Mouse (Mus musculus) adrenal gland, adult (tissue): ENCODE results near the gene Rgs7.
A peak's percentile ranks its signal among the peaks of the same experiment; 100 is the strongest.

Experiments
- DNase-seq, 2 experiments: peaks; one replicate each; pipeline ENCODE4 v3.0.0; 2022 to 2023; ENCODE audit warnings: low spot score in 1 of 2; ENCODE audit not compliant: inconsistent age in 2 of 2

Gene Rgs7

DNA sequence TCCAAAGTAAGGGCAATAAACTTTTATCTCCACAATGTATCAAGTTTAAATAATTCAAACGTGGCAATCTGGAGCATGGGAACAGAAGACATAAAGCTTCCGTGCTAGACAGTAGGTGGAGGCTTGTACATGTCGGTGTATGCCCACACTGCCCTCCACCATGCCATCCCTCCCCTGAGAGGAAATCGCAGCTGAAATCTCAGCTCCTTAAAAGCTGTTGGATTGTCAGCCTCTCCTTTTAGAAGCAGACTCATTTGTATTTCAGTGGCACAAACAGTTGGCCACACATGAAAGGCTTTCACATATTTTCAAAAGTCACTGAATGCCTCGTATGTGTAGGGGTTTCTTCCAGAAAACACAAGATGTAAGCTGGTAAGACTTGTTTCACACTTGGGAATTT is 304.1 kb downstream of the Rgs7 start:
- no peak for DNase-seq

DNA sequence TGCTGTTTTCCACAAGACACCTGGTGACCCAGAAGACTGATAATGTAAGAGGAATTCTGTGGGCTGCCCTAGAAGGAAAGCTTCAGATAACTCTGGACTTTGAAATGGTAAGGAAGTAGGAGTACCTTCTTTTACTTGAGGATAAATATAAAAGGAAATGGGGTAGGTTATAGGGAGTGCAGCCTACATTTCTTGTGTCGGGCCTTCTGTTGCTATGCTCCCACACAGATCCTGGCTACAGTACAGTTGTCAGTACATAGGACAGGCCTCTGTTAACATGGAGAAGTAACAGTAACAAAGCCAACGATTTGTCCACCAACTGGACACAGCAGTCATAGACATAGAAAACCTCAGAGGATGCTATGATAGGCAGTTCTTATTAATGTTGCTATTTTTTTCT is 307.1 kb downstream of the Rgs7 start:
- DNase-seq: no peak

DNA sequence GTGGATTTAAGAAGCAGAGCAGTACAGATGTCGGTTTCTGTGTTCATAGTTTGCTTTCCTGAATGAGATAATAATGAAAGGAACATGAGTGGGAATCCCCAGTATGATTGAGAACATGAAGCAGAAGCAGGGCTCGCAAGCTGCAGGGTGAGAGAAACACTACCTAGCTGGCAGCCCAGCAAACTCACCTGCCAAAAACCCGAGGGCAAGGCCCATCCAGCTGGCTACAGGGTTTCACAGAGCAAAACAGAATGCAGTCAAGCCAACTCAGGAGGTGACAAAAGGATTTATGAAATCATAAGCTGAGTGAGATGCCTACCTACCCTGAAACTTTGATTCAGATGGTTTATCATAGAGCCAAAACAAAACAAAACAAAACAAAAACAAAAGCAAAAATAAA is 307.6 kb downstream of the Rgs7 start:
- no peak for DNase-seq

DNA sequence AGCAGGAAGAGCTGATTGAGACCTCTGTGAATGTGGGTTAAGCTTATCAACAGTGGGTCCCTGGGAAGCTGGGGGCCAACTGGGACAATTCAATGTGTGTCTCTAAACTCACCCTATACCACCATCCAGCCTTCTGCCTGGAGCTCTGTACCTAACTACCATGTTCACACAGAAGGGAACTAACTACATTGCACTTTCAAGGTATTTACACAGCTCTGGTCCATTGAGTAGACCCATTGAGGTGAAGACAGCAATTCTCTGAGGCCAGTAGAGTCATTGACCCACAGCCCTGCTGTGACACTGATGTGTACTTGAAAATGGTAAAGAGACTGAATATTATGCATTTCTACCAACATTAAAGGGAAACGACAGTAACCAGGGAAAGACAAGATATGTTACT is 313.6 kb downstream of the Rgs7 start:
- no peak for DNase-seq

DNA sequence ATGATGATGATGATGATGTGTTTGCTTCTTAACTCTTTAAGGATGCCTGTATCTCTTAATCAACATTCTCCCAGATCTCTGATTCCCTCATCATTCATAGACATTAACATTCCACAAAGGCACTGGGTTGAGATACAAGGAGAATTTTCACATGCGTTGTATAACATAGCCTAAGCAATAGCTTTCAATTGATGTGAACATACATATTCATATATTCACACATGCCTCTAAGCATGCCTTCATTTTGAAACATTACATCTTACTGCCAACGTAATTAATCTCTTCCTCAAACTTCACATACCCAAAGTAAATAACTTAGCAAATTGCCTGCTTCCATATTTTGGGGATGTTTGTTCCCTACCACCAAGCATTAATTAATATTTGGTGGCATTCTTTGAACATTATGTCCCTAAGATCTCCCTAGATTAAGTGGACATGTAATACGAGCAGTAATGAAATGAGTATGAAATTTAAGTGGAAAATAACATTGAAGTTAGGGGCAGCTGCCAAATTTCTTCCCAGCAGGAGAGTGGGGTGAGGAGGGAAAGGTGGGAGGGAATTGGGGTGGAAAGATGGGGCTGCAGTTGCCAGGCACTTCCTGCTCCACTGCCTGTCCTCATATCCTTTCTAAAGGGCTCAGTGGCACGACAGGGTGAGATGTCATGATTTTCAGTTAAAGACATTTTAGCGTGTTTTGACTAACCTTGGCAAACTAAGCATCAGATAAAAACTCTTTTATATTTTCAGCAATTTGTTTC is 317.2 kb downstream of the Rgs7 start:
- peak in 1 of 2 experiments; percentile 41 for DNase-seq

DNA sequence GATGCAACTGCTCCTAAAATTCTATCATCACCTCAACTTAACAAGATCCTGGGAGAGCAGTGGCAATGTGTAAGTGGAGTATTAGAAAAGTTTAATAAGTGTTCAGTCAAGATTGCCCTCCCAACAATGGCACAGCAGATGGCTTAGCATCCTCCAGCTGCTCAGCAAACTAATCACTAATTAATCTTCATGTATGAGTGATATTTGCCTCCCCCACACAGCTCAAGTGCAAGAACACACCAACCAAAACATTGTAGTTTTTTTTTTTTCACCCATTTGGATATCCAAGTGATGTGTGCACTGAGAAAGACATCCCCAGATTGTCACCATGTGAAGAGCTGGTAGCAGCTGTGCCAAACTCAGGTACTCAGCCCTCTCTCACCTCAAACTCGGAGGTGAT is 336.8 kb downstream of the Rgs7 start:
- DNase-seq: no peak

DNA sequence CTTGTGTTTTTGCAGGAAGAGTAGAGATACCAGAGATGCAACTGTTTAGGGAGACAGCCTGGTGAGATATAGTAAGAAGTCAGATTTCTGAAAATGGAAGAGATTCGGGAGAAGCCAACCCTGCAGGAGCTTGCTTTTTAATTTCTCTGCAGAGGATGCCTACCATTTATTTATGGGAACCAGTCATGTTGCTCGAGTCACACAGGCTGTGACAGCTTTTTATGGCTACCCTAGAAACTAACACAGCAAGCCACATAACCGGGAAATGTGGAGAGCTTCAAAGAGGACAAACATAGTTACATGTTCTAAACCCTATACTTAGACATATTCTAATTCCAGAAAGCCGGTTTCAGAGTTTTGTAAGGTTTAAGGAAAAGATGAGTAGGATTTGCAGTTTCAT is 349.2 kb downstream of the Rgs7 start:
- DNase-seq: no peak

DNA sequence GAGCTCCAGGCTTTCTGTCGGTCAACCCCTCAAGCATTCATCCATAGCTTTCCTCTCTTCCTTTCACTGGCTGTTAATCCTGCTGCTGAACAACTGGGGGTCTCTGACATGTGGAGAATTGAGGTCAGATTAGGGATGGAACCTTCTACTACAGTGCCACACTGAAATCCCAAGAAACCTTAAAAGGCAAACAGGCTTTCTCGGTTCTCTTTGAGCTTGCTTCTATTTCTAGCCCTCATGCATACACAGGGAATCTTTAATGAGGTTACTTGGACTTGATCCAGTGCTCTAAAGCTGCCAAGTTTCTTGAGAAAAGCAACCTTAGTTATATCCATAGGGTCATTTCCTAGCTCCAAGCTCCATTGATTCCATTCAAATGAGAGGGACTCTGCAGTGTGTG is 363.8 kb downstream of the Rgs7 start:
- peak in 1 of 2 experiments; percentile 36 for DNase-seq

DNA sequence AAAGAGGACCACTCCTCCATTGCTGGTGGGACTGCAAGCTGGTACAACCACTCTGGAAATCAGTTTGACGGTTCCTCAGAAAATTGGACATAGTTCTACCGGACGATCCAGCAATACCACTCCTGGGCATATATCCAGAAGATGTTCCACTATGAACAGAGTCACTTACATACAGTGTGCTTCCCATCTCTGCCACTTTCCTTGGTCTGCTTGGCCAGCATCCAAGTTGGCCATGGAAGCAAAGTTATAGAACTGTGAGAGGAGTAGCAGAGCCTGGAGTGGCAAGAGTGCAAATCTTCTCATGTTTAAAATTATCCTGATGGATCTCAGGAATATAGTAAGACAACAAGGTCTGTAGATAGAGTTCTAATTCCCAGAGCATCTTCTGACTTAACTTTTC is 367.9 kb downstream of the Rgs7 start:
- DNase-seq: no peak

DNA sequence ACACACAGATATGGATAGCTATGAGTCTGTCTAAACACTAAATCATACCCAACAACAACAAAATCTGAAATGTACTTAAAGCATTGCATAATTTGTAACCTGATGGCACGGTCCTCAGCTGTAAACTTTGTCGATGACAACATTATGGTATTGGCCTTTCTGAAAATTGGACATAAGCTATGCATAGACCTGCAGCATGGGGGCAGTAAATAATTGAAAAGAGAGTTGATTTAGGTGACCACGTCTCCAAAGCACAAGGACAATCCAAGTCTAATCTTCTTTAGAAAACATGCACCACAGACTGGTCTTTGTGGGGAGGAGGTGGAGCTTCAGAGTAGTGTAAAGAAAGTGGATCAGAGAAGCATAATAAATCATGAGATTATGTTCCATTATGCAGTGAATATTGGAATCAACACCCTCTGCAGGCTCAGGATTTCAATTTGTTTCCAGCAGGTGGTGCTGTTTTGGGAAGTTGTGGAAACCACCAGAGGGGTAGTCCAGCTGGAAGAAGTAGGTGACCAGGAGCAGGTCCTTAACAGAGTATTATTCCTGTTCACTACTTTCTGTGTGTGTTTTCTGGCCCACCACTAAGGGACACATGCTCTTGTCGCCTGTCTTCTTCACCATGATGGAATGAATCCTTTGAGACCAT is 373.3 kb downstream of the Rgs7 start:
- peak in 1 of 2 experiments; percentile 76 for DNase-seq

DNA sequence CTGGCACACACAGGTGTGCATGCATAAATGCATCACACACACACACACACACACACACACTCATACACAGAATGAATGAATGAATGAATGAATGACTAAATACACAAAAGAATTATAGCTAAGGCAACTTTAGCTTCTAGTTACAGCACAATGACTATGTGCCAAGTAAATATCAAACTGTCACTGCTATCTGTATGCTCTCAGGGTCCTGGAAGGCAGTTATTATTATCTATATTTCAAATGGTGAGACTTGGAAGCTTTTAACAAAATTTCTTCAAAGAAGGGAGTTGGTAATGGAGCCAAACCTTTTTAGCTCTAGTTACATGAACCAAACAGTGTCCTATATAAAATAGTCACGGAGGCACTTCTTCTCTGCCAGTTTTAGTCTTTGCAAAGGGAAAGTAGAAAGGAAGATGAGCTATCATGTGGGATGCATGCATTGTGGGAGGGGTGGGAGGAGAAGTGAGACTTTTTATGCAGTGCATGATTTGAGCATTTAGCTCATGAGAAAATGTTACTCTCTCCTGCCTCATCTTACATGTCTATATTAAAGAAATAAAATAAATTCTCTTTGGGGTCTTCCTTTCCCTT is 383.9 kb downstream of the Rgs7 start:
- no peak for DNase-seq

DNA sequence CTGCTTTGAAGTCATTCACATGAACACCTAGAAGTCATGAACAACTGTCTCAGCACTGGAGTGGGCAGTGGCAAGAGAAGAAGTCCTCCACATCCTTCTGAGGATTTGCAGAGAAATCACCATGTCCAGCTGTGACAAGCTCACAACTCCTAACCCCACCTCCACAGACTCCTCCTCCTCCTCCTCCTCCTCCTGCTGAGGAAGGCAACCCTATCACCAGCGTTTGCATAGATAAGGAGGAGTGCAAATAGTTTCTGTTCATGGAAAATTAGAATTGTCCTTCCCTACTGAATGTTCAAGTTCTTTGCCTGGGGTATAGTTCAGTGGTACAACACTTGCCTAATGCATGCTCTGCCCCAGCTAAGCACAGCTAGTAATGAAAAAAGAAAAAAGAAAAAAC is 386.0 kb downstream of the Rgs7 start:
- no peak for DNase-seq

DNA sequence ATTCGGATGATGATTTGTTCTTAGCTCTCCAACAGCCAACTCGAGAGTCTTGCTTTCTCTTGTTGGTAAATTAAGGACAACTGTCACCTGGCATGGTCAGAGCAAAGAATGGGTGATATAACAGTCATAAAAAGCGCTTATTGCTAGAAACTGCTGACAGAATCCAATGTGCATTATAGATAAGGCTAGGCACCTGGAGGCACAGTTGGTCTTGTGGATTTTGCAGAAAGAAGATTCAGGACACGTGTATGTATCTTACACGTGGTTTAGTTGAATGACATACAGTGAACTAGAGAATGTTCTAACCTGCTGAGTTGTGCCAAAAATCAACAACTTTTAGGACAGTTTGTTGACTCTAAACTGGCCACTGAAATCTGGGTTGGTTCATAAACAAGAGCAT is 386.9 kb downstream of the Rgs7 start:
- DNase-seq: no peak

DNA sequence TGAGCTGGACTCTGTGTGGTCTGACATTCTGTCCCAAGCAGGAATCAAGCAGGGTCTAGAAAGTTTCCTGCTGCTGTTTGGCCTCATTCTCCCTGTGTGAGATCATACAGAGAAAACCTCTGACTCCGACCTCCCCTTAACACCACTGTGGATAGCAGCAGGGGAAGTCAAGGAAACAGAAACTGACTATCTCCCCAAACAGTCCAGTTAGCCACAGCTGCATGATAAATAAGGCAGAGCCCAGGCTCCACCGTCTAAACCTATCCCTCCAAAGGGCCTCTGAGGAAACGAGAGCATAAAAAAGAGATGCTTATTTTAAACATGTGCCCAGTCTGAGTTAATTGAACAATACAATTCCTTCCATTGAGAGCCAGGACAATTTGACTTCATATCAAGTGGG is 395.3 kb downstream of the Rgs7 start:
- no peak for DNase-seq

DNA sequence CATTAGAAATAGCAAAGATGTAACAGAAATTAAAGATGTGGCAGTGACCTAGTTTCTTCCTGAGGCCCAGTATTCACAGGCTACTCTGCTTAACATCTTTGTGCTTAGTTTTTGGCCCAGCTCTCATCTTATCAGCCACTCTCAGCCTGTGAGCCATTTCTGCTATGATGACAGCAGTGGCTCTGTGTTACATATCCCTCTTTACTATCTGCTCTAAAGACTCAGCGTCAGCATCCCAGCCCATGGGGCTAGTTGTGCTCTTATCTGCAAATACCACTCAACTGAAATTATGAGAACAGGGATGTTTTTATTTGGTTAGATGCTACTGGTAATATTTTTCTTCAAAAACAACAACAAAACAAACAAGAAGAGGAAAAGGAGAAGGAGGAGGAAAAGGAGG is 410.2 kb downstream of the Rgs7 start:
- no peak for DNase-seq

DNA sequence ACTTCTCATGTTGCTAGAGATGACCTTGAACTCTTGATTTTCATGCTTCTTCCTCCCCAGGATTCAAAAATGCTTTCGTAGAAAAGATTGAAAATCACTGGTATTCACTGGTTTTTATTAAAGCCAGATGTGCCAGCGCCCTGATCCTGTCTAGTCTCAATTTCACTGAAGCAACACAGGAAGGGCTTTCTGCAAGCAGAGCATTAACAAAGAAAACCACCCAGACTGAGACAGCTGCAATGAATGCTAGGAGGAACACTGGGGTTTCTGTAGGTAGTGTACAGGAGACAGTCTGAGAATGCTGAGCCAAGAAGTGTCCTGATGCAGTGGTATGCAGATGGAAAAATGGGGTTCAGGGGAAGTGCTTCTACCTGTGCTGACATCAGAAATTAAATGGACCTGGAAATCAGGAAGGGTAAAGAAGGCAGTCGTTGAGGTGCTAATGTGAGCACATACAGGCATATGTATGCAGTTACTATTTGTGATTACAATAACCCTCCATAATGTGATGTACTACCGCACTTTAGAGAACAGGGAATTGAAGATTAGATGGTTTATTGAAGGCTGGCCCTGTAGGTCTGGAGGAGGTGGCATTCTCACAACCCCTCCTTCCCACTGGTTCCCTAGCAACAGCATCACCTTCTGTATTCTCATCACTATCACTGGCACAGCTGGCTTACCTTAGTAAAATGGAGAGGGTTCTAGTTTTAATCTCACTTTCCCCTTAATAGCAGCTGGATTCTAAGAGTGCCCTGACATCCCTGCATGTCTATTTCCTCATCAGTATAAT is 412.3 kb downstream of the Rgs7 start:
- no peak for DNase-seq

DNA sequence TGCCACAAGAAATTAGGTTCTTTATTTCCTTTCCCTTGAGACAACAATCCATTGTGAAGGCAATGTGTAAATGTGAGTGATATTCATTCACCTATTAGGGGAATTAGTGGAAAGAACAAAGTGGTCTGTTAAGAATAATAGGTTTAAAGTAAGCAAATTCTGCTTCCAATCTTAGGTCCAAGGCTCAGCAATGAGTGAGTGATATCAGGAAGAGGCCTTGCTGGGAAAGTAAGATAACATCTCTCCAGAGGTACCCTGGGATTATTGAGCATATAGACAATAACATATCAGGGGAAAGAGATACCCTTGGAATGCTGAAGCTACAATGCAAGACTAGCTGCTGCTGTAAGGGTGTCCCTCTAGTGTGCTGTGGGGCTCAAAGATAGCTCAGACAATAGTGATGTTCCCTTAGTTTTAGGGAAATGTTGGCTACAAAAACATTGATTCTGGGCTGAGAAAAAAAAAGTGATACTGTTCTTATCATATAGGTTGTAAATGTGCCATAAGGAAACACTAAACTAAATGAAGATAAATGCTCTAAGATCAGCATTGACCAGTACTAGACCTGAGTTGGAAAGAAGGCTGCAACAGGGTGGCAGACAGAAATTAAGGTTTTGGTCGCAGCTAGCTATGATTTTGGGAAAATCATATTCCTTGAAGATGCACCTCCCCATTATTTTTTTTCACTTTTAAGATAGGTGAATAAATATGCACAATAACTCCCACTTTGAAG is 418.6 kb downstream of the Rgs7 start:
- DNase-seq: no peak

DNA sequence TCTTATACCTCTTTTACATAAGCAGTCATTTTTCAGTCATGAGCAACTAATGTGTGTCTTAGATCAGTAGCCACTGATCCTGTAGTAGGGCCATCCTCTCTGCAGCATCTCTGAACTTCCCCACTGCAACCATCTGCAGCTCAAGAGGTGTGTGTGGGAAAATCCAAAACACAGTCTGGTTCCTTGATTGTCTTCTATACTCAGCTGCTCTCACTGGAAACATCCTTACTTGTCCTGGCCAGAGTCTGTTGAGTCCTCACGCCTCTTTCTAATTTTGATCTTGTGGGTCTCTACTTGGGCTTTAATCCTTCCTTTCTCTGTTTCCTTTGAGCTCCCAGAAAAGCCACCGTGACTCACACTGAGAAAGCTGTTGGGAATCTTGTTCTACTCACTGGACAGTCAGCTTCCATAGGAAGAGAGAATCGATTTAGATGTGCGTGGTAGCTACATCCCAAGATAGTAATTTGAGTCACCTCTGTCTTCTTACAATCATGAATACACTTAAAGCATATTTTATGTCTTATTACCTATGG is 422.5 kb downstream of the Rgs7 start:
- DNase-seq: no peak

DNA sequence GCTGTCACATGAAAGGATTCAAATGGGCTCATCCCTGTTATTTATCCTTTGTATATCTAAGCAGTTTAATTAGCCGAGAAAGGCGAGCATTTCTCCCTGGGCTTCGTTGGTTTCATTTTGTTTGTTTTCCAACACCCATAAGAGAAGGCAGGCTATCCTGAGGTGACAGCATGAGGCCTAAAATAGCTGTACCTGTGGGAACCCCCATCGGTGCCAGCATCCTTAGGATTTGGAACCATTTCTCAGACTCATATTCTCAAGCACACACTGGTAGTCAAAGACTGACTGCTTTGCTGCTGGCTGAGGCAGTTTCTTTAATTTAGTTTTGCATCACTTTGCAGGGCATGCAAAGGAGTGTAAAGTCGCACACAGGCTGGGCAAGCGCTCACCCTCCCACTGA is 443.2 kb downstream of the Rgs7 start:
- no peak for DNase-seq

DNA sequence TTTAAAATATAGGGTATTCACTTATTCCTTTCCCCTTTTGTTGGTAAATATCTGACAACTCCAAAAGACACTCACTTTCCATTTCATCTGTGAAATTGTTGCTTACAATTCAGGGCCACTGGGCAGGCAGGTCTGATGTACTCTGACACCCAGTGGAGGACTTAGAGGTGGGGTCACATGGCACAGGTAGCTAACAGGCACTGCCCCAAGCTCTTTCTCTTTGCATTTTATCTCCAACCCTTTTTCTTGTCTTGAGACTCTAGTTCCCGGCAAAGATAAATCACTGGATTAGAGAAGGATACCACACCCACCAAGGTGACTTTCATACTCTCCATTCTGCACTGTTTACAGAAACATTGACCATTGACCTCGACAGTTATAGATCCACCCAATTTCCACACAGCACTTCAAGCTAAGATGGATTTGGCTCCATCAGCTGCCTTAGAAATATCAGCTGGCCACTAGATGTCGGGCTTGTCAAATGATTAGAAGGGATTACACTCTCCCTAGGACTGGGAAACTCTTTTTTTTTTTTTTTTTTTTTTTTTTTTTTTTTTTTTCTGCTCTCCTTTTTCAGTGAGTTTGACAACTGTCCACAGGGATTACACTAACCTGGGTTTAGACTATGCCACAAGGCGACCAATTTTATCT is 451.0 kb downstream of the Rgs7 start:
- DNase-seq: peak; percentile 29 to 83
